24 mouse cellular contexts compared by ENCODE assay signal in the genomic region with DNA sequence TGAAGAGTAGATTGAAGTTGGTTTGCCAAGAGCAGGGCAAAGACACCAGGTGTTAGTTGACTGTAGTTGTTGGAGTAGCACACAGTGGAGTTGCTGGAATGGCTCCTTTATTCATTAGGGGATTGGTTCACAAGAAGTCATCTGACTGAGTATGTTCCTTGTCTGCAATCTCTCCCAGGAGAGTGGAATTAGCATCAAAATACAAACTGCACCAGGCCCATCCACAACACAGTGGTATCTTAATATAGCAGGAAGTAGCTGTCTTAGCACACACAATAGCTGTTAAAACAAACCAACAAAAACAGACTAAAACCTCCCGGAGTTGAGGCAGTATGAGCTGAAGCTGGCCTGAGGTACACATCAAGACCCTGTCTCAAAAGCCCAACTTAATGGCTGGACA.
"Had no signal": no experiment of that assay in that cellular context is flagged by ENCODE, and none has a peak within 500 bp of the region (broad histone marks: within the 10 kb centered on the region; RNA-seq: fewer than 3 reads in every experiment).

No protein-coding gene starts in this region.

- H3K4me1 ChIP-seq: embryonic facial prominence, embryonic 12.5 days; embryonic facial prominence, embryonic 13.5 days; embryonic facial prominence, embryonic 15.5 days; forebrain, embryonic 12.5 days; forebrain, embryonic 13.5 days; forebrain, embryonic 15.5 days; heart, embryonic 10.5 days; heart, embryonic 12.5 days had no signal

- H3K27ac ChIP-seq: embryonic facial prominence, embryonic 10.5 days; embryonic facial prominence, embryonic 12.5 days; embryonic facial prominence, embryonic 13.5 days; embryonic facial prominence, embryonic 15.5 days; forebrain, embryonic 10.5 days; forebrain, embryonic 12.5 days; forebrain, embryonic 13.5 days; forebrain, embryonic 15.5 days; gastrocnemius, adult 2 months; heart, adult 2 months; heart, embryonic 10.5 days had no signal

- H3K4me3 ChIP-seq: embryonic facial prominence, embryonic 10.5 days; embryonic facial prominence, embryonic 12.5 days; embryonic facial prominence, embryonic 13.5 days; embryonic facial prominence, embryonic 15.5 days; erythroblast, embryonic 14.5 days; forebrain, embryonic 10.5 days; forebrain, embryonic 12.5 days; forebrain, embryonic 13.5 days; forebrain, embryonic 15.5 days; gastrocnemius, adult 2 months; heart, adult 2 months; heart, embryonic 10.5 days; heart, embryonic 12.5 days had no signal

- H3K9me3 ChIP-seq: embryonic facial prominence, embryonic 10.5 days; embryonic facial prominence, embryonic 12.5 days; embryonic facial prominence, embryonic 13.5 days; embryonic facial prominence, embryonic 15.5 days; forebrain, embryonic 10.5 days; forebrain, embryonic 12.5 days; forebrain, embryonic 13.5 days; forebrain, embryonic 15.5 days; heart, embryonic 10.5 days; heart, embryonic 12.5 days had no signal

- H3K9ac ChIP-seq: embryonic facial prominence, embryonic 12.5 days; embryonic facial prominence, embryonic 13.5 days; embryonic facial prominence, embryonic 15.5 days; forebrain, embryonic 12.5 days; forebrain, embryonic 13.5 days; forebrain, embryonic 15.5 days; forebrain, postnatal 0 days; heart, embryonic 12.5 days had no signal

- H3K36me3 ChIP-seq: embryonic facial prominence, embryonic 10.5 days; embryonic facial prominence, embryonic 12.5 days; embryonic facial prominence, embryonic 13.5 days; embryonic facial prominence, embryonic 15.5 days; forebrain, embryonic 10.5 days; forebrain, embryonic 12.5 days; forebrain, embryonic 15.5 days; heart, embryonic 10.5 days; heart, embryonic 12.5 days had no signal

- DNase-seq: cerebellum, postnatal 14 days; cerebellum, postnatal 25 days; cerebellum, postnatal 36 days; embryo, embryonic 11 days; forebrain, postnatal 0 days; gastrocnemius, adult 2 months; gastrocnemius, postnatal 10 days; gastrocnemius, postnatal 14 days; gastrocnemius, postnatal 25 days; gastrocnemius, postnatal 36 days; heart, adult 11 months; heart, adult 18-20 months; heart, adult 2 months had no signal
